Mouse (Mus musculus) stomach, embryonic 16.5 days (tissue): ENCODE results near the gene 1700129C05Rik. TPM values are rescaled to one million over a fixed set of nuclear protein-coding genes. Genes with fewer than 3 reads are reported as not detected.

Source experiments
- ATAC-seq: fragments of 200-750 bp; cut with Nextera tagmentation; 2 replicates; pipeline ENCODE4 v1.8.0; 2017; ENCODE audit warnings: moderate number of reproducible peaks, moderate TSS enrichment; ENCODE audit not compliant: insufficient read depth, low FRiP score
- H3K27ac ChIP-seq: fragments of 300-500 bp; sonication (generic); 2 replicates; pipeline ENCODE4 v1.5.1; 2014; ENCODE audit warnings: low read length
- H3K27me3 ChIP-seq: fragments of 300-500 bp; sonication (generic); 2 replicates; pipeline ENCODE4 v1.6.1; 2014; ENCODE audit warnings: low read length, control low read depth, mixed read lengths; ENCODE audit not compliant: control insufficient read depth, insufficient read depth
- H3K36me3 ChIP-seq: fragments of 300-500 bp; sonication (generic); 2 replicates; pipeline ENCODE4 v1.6.1; 2014; ENCODE audit warnings: low read length; ENCODE audit not compliant: control insufficient read depth, insufficient read depth
- H3K4me1 ChIP-seq: fragments of 300-500 bp; sonication (generic); 2 replicates; pipeline ENCODE4 v1.6.1; 2014; ENCODE audit warnings: low read length, control low read depth, mixed read lengths; ENCODE audit not compliant: control insufficient read depth, insufficient read depth
- H3K4me2 ChIP-seq: fragments of 300-500 bp; sonication (generic); 2 replicates; pipeline ENCODE4 v1.6.1; 2014; ENCODE audit warnings: low read depth, low read length, mixed read lengths
- H3K4me3 ChIP-seq: fragments of 300-500 bp; sonication (generic); replicated peaks from 2 replicates; pipeline ENCODE4 v1.5.1; 2014; ENCODE audit warnings: mild to moderate bottlenecking, low read length
- H3K9ac ChIP-seq: fragments of 300-500 bp; sonication (generic); 2 replicates; pipeline ENCODE4 v1.6.1; 2014; ENCODE audit warnings: low read length
- H3K9me3 ChIP-seq: fragments of 300-500 bp; sonication (generic); replicated peaks from 2 replicates; pipeline ENCODE4 v1.6.1; 2016; ENCODE audit warnings: low read length, control low read depth; ENCODE audit not compliant: control insufficient read depth
- WGBS: fragments of 180-500 bp; shearing (Covaris S2); extraction: QIAGEN DNeasy Blood & Tissue Kit; methylation state at CpG from one replicate; pipeline ENCODE4 v1.1.7; 2014; 5-methylcytosine and 5-hydroxymethylcytosine counted together
- polyA plus RNA-seq: library from polyadenylated mRNA; unstranded; fragments of >200 nt; fragmentation: Nextera tagmentation; extraction: Ambion mirVana; gene quantifications from 2 replicates; pipeline ENCODE4 v1.2.1, GENCODE M21; 2015

The 1700129C05Rik gene
- polyA plus RNA-seq, 1 experiment from 2014 or later = not detected

DNA sequence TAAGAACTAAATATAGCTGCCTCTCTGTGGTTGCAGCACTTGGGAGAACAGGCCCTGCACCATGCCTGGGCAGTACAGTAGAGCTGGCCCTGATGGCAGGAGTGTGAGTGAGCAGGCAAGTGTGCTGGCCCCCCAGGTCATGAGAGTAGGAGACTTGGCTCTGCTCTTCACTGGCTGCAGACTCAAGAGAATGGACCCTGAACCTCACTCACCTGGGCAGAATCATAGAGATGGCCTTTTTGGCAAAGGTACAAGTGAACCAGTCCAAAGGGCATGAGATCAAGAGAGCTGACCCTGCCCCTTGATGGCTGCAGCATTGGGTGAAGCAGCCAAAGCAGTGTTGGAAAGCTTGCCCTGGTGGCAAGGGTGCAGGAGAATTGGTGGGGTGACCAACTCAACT lies 49.1 kb downstream of the 1700129C05Rik start:
- H3K4me2 ChIP-seq = no peak overlapping the region
- H3K27me3 ChIP-seq = no peaks in the 10 kb centered on the region
- H3K4me1 ChIP-seq = no peaks in the 10 kb centered on the region
- no peaks in the 10 kb centered on the region for H3K9me3 ChIP-seq
- no peak overlapping the region for H3K27ac ChIP-seq
- H3K4me3 ChIP-seq = no peak overlapping the region
- H3K36me3 ChIP-seq = no peaks in the 10 kb centered on the region
- no peak overlapping the region for H3K9ac ChIP-seq
- no peak for ATAC-seq

DNA sequence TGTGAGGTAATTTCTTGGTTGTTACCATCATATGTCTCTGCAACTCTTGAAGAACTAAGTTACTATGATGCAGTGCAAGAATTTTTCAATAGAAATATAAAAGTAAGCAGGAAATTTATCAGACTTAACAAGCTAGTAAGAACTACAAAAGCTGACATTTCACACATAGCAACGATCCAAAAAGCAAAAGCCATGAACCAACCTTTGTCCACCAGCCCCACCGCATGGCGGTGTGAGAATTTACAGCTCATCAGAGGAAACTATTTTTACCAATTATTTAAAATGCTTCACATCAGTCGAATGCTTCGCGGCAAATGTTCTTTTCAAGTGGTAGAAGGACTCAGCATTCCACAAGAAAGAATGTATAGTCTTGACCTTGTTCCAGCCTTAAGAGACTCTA lies 58.3 kb downstream of the 1700129C05Rik start:
- no peak overlapping the region for H3K4me2 ChIP-seq
- 22% methylated on average over 6 of the region's 6 CpGs for WGBS

More for the DNA sequence above, 58.3 kb downstream of the 1700129C05Rik start:
- H3K27ac ChIP-seq = no peak overlapping the region
- H3K9me3 ChIP-seq = no peaks in the 10 kb centered on the region
- no peak overlapping the region for H3K4me3 ChIP-seq
- no peaks in the 10 kb centered on the region for H3K27me3 ChIP-seq
- no peaks in the 10 kb centered on the region for H3K4me1 ChIP-seq
- H3K9ac ChIP-seq = no peak overlapping the region
- no peaks in the 10 kb centered on the region for H3K36me3 ChIP-seq
- no peak for ATAC-seq

Other genes starting within 250 kb of the 1700129C05Rik start
- gene Gm5142, start 35.9 kb upstream of the 1700129C05Rik start, polyA plus RNA-seq = not detected in 2 replicates
- gene Rcbtb1, start 58.3 kb upstream of the 1700129C05Rik start, polyA plus RNA-seq = 36.2 and 43.0 TPM in 2 replicates
- gene Gm6904, start 117.3 kb upstream of the 1700129C05Rik start, polyA plus RNA-seq = not detected in 2 replicates
- gene Phf11a, start 154.6 kb upstream of the 1700129C05Rik start, polyA plus RNA-seq = 0.16 TPM in 1 of 2 replicates, not detected in the other
- gene Phf11b, start 198.5 kb upstream of the 1700129C05Rik start, polyA plus RNA-seq = 0.40 and 0.98 TPM in 2 replicates
- 4.4 and 6.0 TPM in 2 replicates for gene Phf11d, start 222.6 kb upstream of the 1700129C05Rik start, polyA plus RNA-seq